Mouse (Mus musculus) limb, embryonic 15.5 days (tissue): ENCODE data around the gene Fbxo46. TPM values are rescaled to one million over a fixed set of nuclear protein-coding genes. Genes with fewer than 3 reads are reported as not detected.

Experiments used
- ATAC-seq: fragments of 200-750 bp; cut with Nextera tagmentation; 2 replicates; pipeline ENCODE4 v1.8.0; 2017; ENCODE audit warnings: low read depth, moderate TSS enrichment; ENCODE audit not compliant: insufficient number of reproducible peaks, low FRiP score, low TSS enrichment
- H3K27ac ChIP-seq: fragments of 300-500 bp; sonication (generic); 2 replicates; pipeline ENCODE4 v1.5.1; 2015; ENCODE audit warnings: moderate library complexity, mild to moderate bottlenecking, inconsistent platforms
- H3K27me3 ChIP-seq: fragments of 300-500 bp; sonication (generic); 2 replicates; pipeline ENCODE4 v1.6.1; 2015; ENCODE audit warnings: inconsistent platforms
- H3K36me3 ChIP-seq: fragments of 300-500 bp; sonication (generic); 2 replicates; pipeline ENCODE4 v1.6.1; 2015; ENCODE audit warnings: inconsistent platforms
- H3K4me1 ChIP-seq: fragments of 300-500 bp; sonication (generic); 2 replicates; pipeline ENCODE4 v1.6.1; 2015; ENCODE audit warnings: inconsistent platforms
- H3K4me2 ChIP-seq: fragments of 300-500 bp; sonication (generic); 2 replicates; pipeline ENCODE4 v1.6.1; 2015; ENCODE audit warnings: mild to moderate bottlenecking, inconsistent platforms
- H3K4me3 ChIP-seq: fragments of 300-500 bp; sonication (generic); 2 replicates; pipeline ENCODE4 v1.5.1; 2015; ENCODE audit warnings: mild to moderate bottlenecking, inconsistent platforms
- H3K9ac ChIP-seq: fragments of 300-500 bp; sonication (generic); 2 replicates; pipeline ENCODE4 v1.6.1; 2015; ENCODE audit warnings: inconsistent platforms
- H3K9me3 ChIP-seq: fragments of 300-500 bp; sonication (generic); 2 replicates; pipeline ENCODE4 v1.6.1; 2016; ENCODE audit warnings: inconsistent platforms
- WGBS: fragments of 180-500 bp; shearing (Covaris S2); methylation state at CpG from one replicate; pipeline ENCODE4 v1.1.7; 2015; 5-methylcytosine and 5-hydroxymethylcytosine counted together
- polyA plus RNA-seq: library from polyadenylated mRNA; unstranded; fragments of >200 nt; fragmentation: Nextera tagmentation; extraction: Ambion mirVana; gene quantifications from 2 replicates; pipeline ENCODE4 v1.2.1, GENCODE M21; 2015

Fbxo46 gene
- polyA plus RNA-seq, 1 experiment from 2014 or later: 16.9 TPM

DNA sequence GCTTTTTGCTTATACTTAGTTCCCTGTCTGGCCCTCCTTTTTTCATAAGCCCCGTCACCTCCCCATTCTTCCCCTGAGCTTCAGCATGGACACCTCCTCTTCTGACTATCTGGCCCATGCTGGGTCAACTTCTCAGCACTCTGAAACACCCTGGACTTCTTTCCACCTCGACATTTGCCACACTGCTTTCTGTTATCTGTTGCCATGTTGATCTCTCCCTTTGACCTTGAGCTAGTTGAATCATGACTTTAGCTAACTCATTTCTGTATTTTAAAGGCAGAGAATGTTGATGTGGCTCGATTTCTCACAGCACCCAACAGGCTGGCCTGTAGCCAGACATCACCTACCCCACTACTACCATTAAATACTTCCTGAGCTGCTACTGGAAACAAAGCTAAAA is 12.2 kb upstream of the Fbxo46 start:
- Histone ChIP-seq H3K36me3 (0 out of 2 replicates have a peak, but pooled peaks cover 5% of the 10 kb centered on the region), H3K9me3 (no peaks in the 10 kb centered on the region), H3K27me3 (no peaks in the 10 kb centered on the region), H3K4me1 (no peaks in the 10 kb centered on the region), H3K27ac (no peak overlapping the region), H3K4me3 (no peak overlapping the region), H3K9ac (no peak overlapping the region), H3K4me2 (no peak overlapping the region)
- 62% methylated on average over 3 of the region's 3 CpGs for WGBS
- ATAC-seq: no peak

DNA sequence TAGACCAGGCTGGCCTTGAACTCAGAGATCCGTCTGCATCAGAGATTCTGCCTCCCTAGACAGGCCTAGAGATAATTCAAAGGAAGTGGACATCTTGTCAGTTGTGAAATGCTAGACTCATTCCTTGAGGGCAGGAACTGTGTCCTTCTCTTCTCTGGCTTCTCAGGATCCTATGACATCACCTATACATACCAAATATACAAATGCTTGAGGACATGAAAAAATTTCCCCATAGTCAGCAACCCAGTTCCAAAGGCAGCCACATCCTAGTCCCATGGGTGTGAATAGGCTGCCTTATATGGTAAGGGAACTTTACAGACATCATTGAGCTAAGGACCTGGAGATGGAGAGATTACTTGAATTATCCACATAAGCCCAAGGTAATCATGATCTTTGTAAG is 10.1 kb upstream of the Fbxo46 start:
- Histone ChIP-seq H3K4me1 (no peaks in the 10 kb centered on the region), H3K4me3 (no peak overlapping the region), H3K9me3 (no peaks in the 10 kb centered on the region), H3K27ac (no peak overlapping the region), H3K4me2 (no peak overlapping the region), H3K27me3 (no peaks in the 10 kb centered on the region), H3K9ac (no peak overlapping the region), H3K36me3 (no peaks in the 10 kb centered on the region)
- WGBS: 85% methylated on average over 1 of the region's 1 CpGs
- ATAC-seq: no peak

DNA sequence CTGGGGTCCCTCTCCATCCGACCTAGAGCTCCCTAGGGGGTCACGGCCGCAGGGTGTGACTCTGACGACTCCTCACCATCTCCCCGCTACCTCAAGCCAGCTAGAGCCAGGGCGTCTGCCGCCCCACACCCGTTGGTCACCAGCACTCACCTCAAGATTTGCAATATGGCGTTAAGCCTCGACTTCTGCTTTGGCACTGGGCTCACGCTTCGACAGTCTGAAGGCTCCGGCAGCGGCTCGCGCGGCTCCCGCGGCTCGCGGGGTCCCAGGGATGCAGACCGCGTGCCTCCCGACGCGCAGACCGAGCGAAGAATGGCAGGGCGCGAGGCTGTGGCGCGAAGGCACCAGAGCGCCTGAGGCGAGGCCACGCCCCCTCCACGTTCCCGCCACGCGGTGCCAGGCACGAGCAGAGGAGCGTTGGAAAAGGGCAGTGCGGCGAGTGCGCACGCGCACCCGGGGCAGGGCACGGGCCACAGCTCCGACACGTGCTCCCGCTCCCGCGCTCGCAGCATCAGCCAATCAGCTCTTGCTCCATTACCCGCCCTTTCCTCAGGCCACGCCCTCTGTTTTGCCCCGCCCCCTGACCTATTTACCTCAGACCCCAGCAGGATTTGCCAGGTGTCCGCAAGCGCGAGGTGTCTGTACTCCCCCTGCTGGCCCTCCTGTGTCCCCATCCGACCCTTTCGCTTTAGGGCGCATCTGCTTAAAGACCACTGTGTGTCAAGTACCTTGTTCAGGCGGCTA is 1.5 kb upstream of the Fbxo46 start, which contains the start of gene Gm4969:
Gene Gm4969, minus strand, starts transcription at position 341 of the 744 bp plus-strand sequence.
- H3K27ac ChIP-seq: no peak within 1 kb of the TSS
- ATAC-seq: 0 out of 2 replicates have a peak, but pooled peaks have one; percentile 27

DNA sequence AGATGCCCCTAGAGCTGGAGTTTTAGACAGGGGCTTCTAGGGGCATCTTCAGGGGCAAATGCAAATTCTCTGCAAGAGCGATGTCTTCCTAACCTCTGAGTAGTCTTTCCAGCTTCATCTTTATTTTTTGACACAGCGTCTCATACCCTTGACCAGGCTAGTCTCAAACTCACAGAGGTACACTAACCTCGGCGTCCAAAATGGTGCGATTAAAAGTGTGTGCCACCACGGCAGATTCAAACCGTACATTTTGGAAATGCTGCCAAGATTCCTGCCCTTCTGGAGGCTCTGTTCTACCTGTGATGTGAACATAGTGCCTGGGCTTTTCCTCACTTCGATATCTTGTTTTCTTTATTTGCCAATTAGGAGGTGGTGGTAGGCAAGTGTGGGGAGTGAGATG is 576 bp upstream of the Fbxo46 start:
- no peaks in the 10 kb centered on the region for H3K36me3 ChIP-seq
- 0 out of 2 replicates have a peak overlapping the region, but pooled peaks have one; percentile 77 for H3K4me3 ChIP-seq
- H3K9me3 ChIP-seq: no peaks in the 10 kb centered on the region
- ATAC-seq: no peak
- no peak overlapping the region for H3K27ac ChIP-seq
- no peaks in the 10 kb centered on the region for H3K27me3 ChIP-seq
- peaks cover 26% of the 10 kb centered on the region for H3K4me1 ChIP-seq
- no peak overlapping the region for H3K9ac ChIP-seq
- H3K4me2 ChIP-seq: no peak overlapping the region
- 90% methylated on average over 8 of the region's 8 CpGs for WGBS

More for the DNA sequence above, 1.5 kb upstream of the Fbxo46 start, which contains the start of gene Gm4969:
- Histone ChIP-seq H3K9me3 (no peaks in the 10 kb centered on the region), H3K4me2 (peak within 1 kb of the TSS; percentile 67), H3K36me3 (no peaks in the 10 kb centered on the region), H3K9ac (no peak within 1 kb of the TSS), H3K4me1 (peaks cover 26% of the 10 kb centered on the region), H3K27me3 (no peaks in the 10 kb centered on the region), H3K4me3 (peak within 1 kb of the TSS; percentile 32)
- 20% methylated on average over 64 of the region's 64 CpGs for WGBS

DNA sequence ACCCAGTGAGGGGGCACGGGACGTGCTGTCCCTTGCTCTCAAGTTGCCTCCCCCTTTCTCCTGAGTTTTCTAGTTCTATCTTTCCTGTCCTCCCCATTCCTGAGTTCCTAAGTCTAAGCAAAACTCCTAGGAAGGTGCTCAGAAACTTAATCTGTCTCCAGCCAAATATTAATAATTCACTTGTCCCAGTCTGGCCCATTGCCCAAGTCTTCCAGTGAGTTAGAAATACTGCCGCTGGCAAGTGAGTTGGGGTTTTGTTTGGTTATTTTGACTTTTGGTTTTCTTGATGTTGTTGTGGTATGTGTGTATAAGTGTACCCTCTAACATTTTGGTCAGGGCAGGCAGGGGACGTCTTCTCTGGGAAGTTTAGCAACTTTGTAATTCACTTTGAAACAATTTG is 2.0 kb downstream of the Fbxo46 start:
- H3K27me3 ChIP-seq: no peaks in the 10 kb centered on the region
- no peak for ATAC-seq
- H3K4me2 ChIP-seq: no peak overlapping the region
- H3K4me1 ChIP-seq: peaks cover 26% of the 10 kb centered on the region
- no peak overlapping the region for H3K4me3 ChIP-seq
- H3K9ac ChIP-seq: no peak overlapping the region
- WGBS: 92% methylated on average over 4 of the region's 4 CpGs
- no peaks in the 10 kb centered on the region for H3K9me3 ChIP-seq
- H3K36me3 ChIP-seq: peaks cover 4% of the 10 kb centered on the region; the same call in 1 of the 2 replicates
- no peak overlapping the region for H3K27ac ChIP-seq

DNA sequence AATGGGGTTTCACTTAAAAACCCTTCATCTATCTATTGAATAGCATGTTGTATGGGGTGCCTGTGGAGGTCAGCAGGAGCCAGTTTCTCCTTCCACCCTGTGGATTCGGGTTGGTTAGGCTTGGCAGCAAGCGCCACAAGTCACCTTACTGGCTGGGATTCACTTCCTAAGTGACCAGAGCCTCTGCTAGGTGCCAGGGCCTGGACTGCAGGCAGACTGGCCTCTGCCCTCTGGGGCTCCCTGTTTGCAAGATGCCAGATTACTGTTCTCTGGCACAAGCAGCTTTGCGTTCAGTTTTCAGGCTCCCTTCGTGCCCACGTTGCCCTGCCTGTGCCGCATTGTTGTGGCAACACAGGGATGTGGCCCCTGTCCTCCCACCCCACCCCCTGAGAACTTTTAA is 5.1 kb downstream of the Fbxo46 start:
- H3K9ac ChIP-seq: no peak overlapping the region
- no peak for ATAC-seq
- no peaks in the 10 kb centered on the region for H3K9me3 ChIP-seq
- no peak overlapping the region for H3K27ac ChIP-seq
- no peaks in the 10 kb centered on the region for H3K27me3 ChIP-seq
- H3K4me2 ChIP-seq: no peak overlapping the region
- peaks cover 16% of the 10 kb centered on the region for H3K4me1 ChIP-seq
- 88% methylated on average over 6 of the region's 6 CpGs for WGBS
- peaks cover 21% of the 10 kb centered on the region for H3K36me3 ChIP-seq
- H3K4me3 ChIP-seq: no peak overlapping the region

DNA sequence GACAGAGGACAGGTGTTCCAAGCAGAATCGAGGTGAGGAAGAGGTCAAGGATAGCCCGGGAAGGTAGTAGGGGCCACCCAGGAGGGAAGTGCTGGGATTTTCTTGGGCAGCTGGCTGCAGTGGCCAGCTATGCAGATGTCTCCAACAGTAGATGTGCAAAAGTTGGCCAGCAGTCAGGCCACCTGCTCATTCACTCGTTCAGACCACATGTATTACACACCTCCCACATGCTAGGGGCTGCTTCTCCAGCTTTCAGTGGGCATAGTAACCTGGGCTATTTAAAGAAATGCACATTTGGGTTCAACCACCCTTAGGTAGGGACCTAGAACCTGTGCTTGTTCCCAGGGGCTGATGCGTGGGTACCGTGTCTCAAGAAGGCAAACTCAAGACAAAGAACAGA is 8.1 kb downstream of the Fbxo46 start:
- no peak for ATAC-seq
- no peaks in the 10 kb centered on the region for H3K27me3 ChIP-seq
- no peak overlapping the region for H3K27ac ChIP-seq
- 85% methylated on average over 5 of the region's 5 CpGs for WGBS
- H3K36me3 ChIP-seq: peaks cover 21% of the 10 kb centered on the region
- H3K4me3 ChIP-seq: no peak overlapping the region
- H3K4me2 ChIP-seq: no peak overlapping the region
- H3K4me1 ChIP-seq: peaks cover 11% of the 10 kb centered on the region
- H3K9me3 ChIP-seq: no peaks in the 10 kb centered on the region
- no peak overlapping the region for H3K9ac ChIP-seq

DNA sequence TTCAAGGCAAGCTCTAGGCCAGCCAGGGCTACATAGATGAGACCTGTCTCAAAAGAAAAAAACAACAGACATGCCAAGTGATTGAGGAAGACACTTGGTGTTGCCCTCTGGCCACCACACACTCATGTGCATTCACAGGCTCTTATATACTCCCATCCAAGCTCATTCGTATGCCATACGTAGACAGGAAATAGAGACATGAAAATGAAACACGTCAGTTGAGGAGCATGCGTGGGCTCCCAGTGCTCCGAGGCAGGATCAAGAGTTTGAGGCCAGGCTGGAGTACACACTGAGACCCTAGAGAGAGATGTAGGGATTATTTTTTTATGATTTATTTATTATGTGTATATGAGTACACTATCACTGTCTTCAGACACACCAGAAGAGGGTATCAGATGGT is 9.7 kb downstream of the Fbxo46 start:
- H3K36me3 ChIP-seq: peaks cover 21% of the 10 kb centered on the region
- no peak overlapping the region for H3K9ac ChIP-seq
- no peak for ATAC-seq
- H3K4me3 ChIP-seq: no peak overlapping the region
- WGBS: 88% methylated on average over 5 of the region's 5 CpGs
- no peak overlapping the region for H3K27ac ChIP-seq
- H3K4me1 ChIP-seq: peaks cover 11% of the 10 kb centered on the region
- H3K9me3 ChIP-seq: no peaks in the 10 kb centered on the region
- no peaks in the 10 kb centered on the region for H3K27me3 ChIP-seq
- no peak overlapping the region for H3K4me2 ChIP-seq

DNA sequence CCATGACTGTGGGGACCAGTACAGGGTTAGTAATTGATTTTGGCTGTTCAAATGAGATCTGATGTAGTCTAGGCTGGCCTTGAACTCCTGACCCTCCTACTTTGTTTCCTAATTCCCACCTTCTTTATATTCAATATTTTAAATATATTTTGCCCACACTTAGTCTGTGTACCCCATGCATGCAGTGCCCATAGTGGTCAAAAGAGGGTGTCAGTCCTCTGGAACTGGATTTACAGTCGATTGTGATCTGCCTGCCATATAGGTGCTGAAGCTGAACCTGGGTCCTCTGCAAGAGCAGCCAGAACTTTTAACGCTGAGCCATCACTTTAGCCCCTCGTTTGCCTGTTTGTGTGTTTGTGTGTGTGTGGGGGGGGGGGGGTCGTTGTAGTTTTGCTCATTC is 11.0 kb downstream of the Fbxo46 start:
- H3K4me2 ChIP-seq: peak overlapping the region; percentile 77
- peaks cover 29% of the 10 kb centered on the region for H3K36me3 ChIP-seq
- peak overlapping the region; percentile 79 for H3K27ac ChIP-seq
- H3K9ac ChIP-seq: no peak overlapping the region
- peak overlapping the region; percentile 50 for H3K4me3 ChIP-seq
- peaks cover 11% of the 10 kb centered on the region for H3K4me1 ChIP-seq
- H3K27me3 ChIP-seq: no peaks in the 10 kb centered on the region
- 25% methylated on average over 4 of the region's 4 CpGs for WGBS
- ATAC-seq: no peak
- H3K9me3 ChIP-seq: no peaks in the 10 kb centered on the region

DNA sequence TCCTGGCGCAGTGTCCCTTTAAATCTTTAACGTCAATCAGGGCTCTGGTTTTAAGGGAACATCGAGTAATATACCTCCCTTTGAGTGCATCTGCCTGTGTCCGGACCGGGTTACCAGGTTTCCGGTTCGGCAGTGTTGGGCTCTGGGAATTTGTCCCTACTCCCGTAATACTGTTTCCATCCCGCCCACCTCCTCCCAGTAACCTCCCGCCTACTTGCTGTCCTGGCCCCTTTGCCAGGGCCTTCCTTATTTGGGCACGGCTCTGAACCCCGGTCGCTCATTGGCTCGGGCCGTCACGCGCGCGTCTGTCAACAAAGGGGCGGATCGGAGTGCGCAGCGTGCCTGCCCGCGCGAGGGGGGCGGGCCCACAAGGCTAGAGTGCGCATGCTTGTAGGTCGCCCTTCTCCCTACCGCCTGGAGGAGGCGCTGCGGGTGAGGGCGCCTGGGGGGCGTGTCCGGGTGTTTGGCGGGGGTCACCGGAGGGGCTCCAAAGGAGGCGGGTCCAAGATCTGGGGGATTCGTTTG is 11.7 kb downstream of the Fbxo46 start:
- under 1% methylated on average over 39 of the region's 39 CpGs for WGBS
- Histone ChIP-seq H3K9ac (0 out of 2 replicates have a peak overlapping the region, but pooled peaks have one; percentile 26), H3K36me3 (peaks cover 35% of the 10 kb centered on the region), H3K4me2 (peak overlapping the region; percentile 77), H3K4me3 (peak overlapping the region; percentile 50), H3K27ac (peak overlapping the region; percentile 79), H3K9me3 (no peaks in the 10 kb centered on the region), H3K4me1 (peaks cover 11% of the 10 kb centered on the region), H3K27me3 (no peaks in the 10 kb centered on the region)
- peak; percentile 98 for ATAC-seq

DNA sequence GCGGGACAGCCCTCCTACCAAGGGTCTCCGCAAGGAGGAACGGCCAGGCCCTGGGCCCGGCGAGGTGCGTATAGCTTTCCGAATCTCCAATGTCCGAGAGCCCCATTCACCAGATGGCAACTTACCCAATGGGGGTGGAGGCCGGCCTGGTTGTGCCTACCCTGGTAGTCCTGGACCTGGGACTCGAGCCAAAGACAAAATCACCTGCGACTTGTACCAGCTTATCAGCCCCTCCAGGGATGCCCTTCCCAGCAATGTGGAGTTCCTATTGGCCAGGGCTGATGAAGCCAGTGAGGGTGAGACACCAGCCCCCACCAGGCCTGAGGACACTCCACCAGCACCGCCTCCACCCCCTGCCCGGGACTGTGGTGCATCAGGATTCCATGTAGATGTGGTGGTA is 16.5 kb downstream of the Fbxo46 start:
- Histone ChIP-seq H3K36me3 (peaks cover 57% of the 10 kb centered on the region), H3K27me3 (no peaks in the 10 kb centered on the region), H3K9ac (no peak overlapping the region), H3K4me1 (peaks cover 5% of the 10 kb centered on the region), H3K4me3 (no peak overlapping the region), H3K9me3 (no peaks in the 10 kb centered on the region), H3K4me2 (no peak overlapping the region), H3K27ac (no peak overlapping the region)
- 94% methylated on average over 13 of the region's 13 CpGs for WGBS
- ATAC-seq: no peak

DNA sequence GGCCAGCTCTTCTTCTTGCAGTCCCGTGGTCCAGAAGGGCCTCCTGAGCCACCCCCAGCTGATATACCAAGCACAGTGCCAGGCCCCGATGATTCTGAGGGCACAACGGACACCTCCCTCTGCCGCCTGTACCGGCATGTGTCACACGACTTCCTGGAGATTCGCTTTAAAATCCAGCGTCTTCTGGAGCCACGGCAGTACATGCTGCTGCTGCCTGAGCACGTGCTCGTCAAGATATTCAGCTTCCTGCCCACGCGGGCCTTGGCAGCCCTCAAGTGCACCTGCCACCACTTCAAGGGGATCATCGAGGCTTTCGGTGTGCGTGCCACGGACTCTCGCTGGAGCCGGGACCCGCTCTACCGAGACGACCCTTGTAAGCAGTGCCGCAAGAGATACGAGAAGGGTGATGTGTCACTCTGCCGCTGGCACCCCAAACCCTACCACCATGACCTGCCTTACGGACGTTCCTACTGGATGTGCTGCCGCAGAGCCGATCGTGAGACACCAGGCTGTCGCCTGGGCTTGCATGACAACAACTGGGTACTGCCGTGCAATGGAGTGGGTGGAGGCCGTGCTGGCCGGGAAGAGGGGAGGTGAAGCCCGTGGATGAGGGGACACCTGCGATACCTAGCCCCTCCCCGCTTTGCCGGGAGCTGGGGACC is 17.1 kb downstream of the Fbxo46 start:
- ATAC-seq: no peak
- peaks cover 59% of the 10 kb centered on the region for H3K36me3 ChIP-seq
- 93% methylated on average over 38 of the region's 38 CpGs for WGBS
- peaks cover 2% of the 10 kb centered on the region for H3K4me1 ChIP-seq
- H3K9me3 ChIP-seq: no peaks in the 10 kb centered on the region
- H3K27ac ChIP-seq: no peak overlapping the region
- no peaks in the 10 kb centered on the region for H3K27me3 ChIP-seq
- H3K4me3 ChIP-seq: no peak overlapping the region
- no peak overlapping the region for H3K9ac ChIP-seq
- H3K4me2 ChIP-seq: no peak overlapping the region
